Mouse (Mus musculus): Measurements from ENCODE around the gene Pdzph1.

DNA sequence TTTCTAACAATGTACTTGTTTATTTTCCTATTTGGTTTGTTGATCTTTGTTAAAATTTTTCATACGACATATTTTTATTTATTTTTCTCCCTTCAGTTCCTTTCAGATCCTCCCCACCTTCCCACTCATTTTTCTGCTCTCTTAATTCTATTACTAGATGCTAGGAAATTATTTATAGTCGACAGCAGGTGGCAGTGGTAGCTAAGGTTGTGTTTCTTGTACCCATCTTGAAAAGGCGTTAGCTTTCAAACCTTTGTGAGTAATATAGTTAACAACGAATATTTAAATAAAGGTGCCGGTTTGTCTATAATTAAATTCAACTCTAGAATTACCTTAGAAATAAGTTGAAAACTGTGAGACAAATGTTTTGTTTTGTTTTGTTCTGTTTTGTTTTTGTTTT is 48.6 kb upstream of the Pdzph1 start:
- no peak for TF ChIP-seq GATA1 (IDR thresholded peaks at IDR 0.05; ENCODE audit: borderline replicate concordance, low read length)
- TF ChIP-seq FLI1 (IDR thresholded peaks at IDR 0.05; ENCODE audit: low read length) = no peak
